Mouse (Mus musculus): ENCODE measurements around the gene Cpm. TPM values are rescaled to one million over a fixed set of nuclear protein-coding genes. Genes with fewer than 3 reads are reported as not detected.
"Not testable (repeated sequence)": the region's sequence is repeated elsewhere in the genome, so short reads cannot be mapped to it uniquely, and the experiment has no call there.

Gene Cpm
- total and polyA plus RNA-seq, 2 experiments from 2014 or later: 2.3 to 2.4 TPM

GRCm38 (mm10) chr10:117584102-117584501, 45.2 kb upstream of the Cpm start:
- Histone ChIP-seq H3K4me2 (ENCODE audit: low read depth, low read length) (no peak overlapping the region), H3K4me1 (ENCODE audit: insufficient read depth, low read length) (no peaks in the 10 kb centered on the region), H3K9me3 (ENCODE audit: low read length) (no peaks in the 10 kb centered on the region), H3K27me3 (ENCODE audit: insufficient read depth, low read length) (no peaks in the 10 kb centered on the region), H3K36me3 (ENCODE audit: insufficient read depth, low read length) (no peaks in the 10 kb centered on the region), H3K9ac (replicated peaks; ENCODE audit: low read length) (no peak overlapping the region), H3K27ac (no peak overlapping the region), H3K4me3 (ENCODE audit: low read length) (no peak overlapping the region)
- WGBS: 74% methylated on average over 3 of the region's 3 CpGs
- ATAC-seq (no peak), DNase-seq (ENCODE audit: low spot score) (no peak)
- TF ChIP-seq CTCF (IDR thresholded peaks at IDR 0.05; ENCODE audit: low read depth): no peak

DNA sequence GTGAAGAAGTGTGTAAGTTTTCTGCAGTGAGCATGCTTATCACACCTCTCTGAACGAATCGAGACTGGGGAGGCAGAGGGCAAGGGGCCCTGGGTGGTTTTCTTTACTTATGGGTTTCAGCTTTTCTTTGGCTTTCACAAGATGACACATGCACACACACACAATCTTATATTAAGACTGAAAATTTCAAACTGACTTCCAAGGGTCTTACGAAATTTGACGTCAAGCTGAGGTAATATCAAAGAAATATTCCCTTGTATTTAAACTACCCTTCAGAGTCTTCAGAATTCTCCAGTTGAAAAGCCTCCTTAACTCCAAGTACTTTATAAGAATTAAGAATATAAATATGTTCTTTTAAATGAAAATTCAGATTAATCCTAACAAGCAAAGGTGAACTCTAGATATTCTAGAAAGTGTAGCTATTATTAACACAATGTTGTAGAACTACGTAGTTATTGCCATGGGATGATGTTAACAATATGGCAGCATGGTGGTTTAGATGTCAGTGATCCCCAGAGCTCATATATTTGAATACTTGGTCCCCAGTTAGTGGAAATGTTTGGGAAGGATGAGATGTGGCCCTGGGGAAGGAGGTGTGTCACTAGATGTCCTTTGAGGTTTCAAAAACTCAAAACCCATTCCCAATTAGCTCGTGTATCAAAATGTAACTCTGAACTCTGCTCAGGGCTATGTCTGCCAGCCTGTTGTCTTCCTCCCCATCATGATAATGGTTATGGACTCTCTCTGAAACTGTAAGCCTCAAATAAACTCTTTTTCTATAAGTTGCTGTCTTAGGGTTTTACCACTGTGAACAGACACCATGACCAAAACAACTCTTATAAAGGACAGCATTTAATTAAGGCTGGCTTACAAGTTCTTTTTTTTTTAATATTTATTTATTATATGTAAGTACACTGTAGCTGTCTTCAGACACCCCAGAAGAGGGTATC, 44.5 kb upstream of the Cpm start:
- no peaks in the 10 kb centered on the region for H3K4me1 ChIP-seq (ENCODE audit: insufficient read depth, low read length)
- H3K27ac ChIP-seq: no peak overlapping the region
- DNase-seq (ENCODE audit: low spot score) (no peak), ATAC-seq (no peak)
- H3K4me2 ChIP-seq (ENCODE audit: low read depth, low read length): no peak overlapping the region
- H3K9me3 ChIP-seq (ENCODE audit: low read length): no peaks in the 10 kb centered on the region
- no peak overlapping the region for H3K4me3 ChIP-seq (ENCODE audit: low read length)
- no peak overlapping the region for H3K9ac ChIP-seq (replicated peaks; ENCODE audit: low read length)
- H3K27me3 ChIP-seq (ENCODE audit: insufficient read depth, low read length): no peaks in the 10 kb centered on the region
- 90% methylated on average over 6 of the region's 6 CpGs for WGBS
- H3K36me3 ChIP-seq (ENCODE audit: insufficient read depth, low read length): no peaks in the 10 kb centered on the region
- no peak for TF ChIP-seq CTCF (IDR thresholded peaks at IDR 0.05; ENCODE audit: low read depth)

DNA sequence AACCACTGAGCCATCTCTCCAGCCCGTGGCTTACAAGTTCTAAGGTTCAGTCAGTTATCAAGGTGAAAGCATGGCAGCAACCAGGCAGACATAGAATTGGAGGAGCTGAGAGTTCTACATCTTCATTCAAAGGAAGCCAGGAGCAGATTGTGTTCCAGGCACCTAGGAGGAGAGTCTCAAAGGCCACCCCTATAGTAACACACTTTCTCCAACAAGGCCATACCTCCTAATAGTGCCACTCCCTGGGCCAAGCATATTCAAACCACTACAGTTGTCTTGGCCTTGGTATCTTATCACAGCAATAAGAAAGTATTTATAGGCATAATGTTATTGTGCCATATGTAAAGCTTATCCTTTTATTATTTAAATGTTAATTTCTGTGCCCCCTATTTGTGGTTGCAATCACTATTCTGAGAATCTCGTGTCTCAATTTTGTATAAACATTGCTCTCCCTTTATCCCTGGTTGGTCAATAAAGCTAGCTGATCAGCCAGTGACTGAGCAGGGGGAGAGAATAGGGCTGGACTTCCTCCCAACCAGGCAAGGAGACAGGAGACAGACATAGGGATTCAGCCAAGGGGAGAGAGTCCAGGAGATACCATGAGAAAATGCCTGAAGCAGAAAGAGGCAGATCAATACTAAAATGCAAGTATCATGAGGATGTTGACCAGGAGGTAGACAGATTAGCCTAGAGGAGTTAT, 43.5 kb upstream of the Cpm start:
- no peak for DNase-seq (ENCODE audit: low spot score)
- no peaks in the 10 kb centered on the region for H3K36me3 ChIP-seq (ENCODE audit: insufficient read depth, low read length)
- no peak for TF ChIP-seq CTCF (IDR thresholded peaks at IDR 0.05; ENCODE audit: low read depth)
- no peaks in the 10 kb centered on the region for H3K4me1 ChIP-seq (ENCODE audit: insufficient read depth, low read length)
- 76% methylated on average over 2 of the region's 2 CpGs for WGBS
- H3K27me3 ChIP-seq (ENCODE audit: insufficient read depth, low read length): no peaks in the 10 kb centered on the region
- no peak overlapping the region for H3K27ac ChIP-seq
- H3K4me2 ChIP-seq (ENCODE audit: low read depth, low read length): no peak overlapping the region
- ATAC-seq: no peak
- no peak overlapping the region for H3K9ac ChIP-seq (replicated peaks; ENCODE audit: low read length)
- H3K9me3 ChIP-seq (ENCODE audit: low read length): no peaks in the 10 kb centered on the region
- no peak overlapping the region for H3K4me3 ChIP-seq (ENCODE audit: low read length)

DNA sequence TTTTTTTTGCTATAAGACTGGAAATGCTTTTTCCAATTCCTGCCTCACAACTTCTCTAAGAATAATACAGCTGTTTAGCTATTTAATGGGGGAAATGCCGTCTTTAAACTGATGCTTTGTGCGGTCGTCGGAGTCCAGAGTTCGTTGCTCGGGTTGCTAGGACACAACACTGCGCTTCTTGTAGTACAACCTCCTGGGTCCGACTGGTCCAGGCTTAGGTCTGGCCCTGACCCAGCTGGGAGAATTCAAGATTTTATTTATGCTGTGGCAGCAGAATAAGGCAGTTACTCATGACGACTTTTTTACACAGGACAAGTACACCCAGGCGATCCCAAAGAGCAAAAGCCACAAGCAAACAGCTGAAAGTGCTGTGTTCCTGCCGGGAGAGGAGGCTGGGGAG, 42.4 kb upstream of the Cpm start:
- no peak overlapping the region for H3K4me2 ChIP-seq (ENCODE audit: low read depth, low read length)
- H3K27ac ChIP-seq: no peak overlapping the region
- no peak overlapping the region for H3K9ac ChIP-seq (replicated peaks; ENCODE audit: low read length)
- H3K4me1 ChIP-seq (ENCODE audit: insufficient read depth, low read length): no peaks in the 10 kb centered on the region
- no peaks in the 10 kb centered on the region for H3K36me3 ChIP-seq (ENCODE audit: insufficient read depth, low read length)
- 25% methylated on average over 11 of the region's 11 CpGs for WGBS
- ATAC-seq (no peak; the same call in 1 of the 2 replicates), DNase-seq (ENCODE audit: low spot score) (peak; percentile 39)
- no peaks in the 10 kb centered on the region for H3K27me3 ChIP-seq (ENCODE audit: insufficient read depth, low read length)
- no peak overlapping the region for H3K4me3 ChIP-seq (ENCODE audit: low read length)
- TF ChIP-seq CTCF (IDR thresholded peaks at IDR 0.05; ENCODE audit: low read depth): no peak
- no peaks in the 10 kb centered on the region for H3K9me3 ChIP-seq (ENCODE audit: low read length)

DNA sequence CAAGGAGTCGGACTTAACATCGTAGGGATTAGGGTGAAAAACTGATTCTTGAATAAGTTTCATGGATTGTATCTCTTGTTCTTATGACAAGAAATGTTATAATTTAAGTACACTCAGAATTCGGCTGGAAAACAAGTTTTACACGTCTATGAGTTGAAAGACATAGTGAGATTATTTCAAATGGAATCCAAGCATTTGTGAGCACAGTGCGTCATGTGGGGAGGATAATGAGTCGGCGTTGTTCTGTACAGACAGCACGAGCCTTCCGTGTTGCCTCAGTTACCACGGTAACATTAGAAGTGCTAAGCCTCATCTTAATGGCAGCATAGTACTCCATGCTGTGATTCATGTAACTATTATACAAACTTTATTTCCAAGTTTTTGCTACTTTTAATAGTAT, 42.0 kb upstream of the Cpm start:
- H3K27me3 ChIP-seq (ENCODE audit: insufficient read depth, low read length): no peaks in the 10 kb centered on the region
- DNase-seq (ENCODE audit: low spot score) (no peak), ATAC-seq (no peak)
- no peak overlapping the region for H3K9ac ChIP-seq (replicated peaks; ENCODE audit: low read length)
- H3K9me3 ChIP-seq (ENCODE audit: low read length): no peaks in the 10 kb centered on the region
- TF ChIP-seq CTCF (IDR thresholded peaks at IDR 0.05; ENCODE audit: low read depth): no peak
- no peak overlapping the region for H3K4me2 ChIP-seq (ENCODE audit: low read depth, low read length)
- H3K36me3 ChIP-seq (ENCODE audit: insufficient read depth, low read length): no peaks in the 10 kb centered on the region
- no peak overlapping the region for H3K27ac ChIP-seq
- no peaks in the 10 kb centered on the region for H3K4me1 ChIP-seq (ENCODE audit: insufficient read depth, low read length)
- H3K4me3 ChIP-seq (ENCODE audit: low read length): no peak overlapping the region
- WGBS: 74% methylated on average over 10 of the region's 10 CpGs

DNA sequence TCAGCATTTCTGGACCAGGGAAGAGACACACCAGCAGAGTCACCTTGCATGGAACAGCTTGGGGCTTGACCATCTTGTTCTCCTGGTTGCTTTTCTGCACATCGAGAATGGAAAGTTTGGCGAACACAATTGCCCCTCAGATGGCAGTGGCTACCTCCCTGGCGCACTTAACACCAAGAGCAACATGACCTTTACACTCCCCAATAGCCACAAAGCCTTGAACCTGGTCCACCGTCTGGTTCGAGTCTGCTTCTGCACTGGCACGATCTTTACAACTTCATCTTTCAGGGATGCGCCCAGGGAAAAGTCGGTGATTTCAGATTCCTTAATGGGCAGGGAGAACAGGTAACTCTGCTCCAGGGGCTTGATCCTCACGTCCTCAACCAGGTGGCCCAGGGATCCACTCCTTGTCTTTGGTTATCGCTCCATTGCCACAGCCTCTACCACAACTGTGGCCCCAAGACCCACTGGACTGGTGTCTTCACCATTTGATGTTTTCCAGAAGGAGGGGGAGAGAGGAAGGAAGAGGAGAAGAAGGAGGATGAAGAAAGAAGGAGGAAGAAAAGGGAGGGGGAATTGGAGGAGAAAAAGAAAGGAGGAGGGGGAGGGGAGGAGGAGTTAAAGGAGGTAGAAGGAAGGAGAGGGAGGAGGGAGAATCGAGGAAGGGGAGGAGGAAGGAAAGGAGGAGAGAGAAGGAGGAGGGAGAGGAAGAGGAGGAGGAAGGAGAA, 40.7 kb upstream of the Cpm start:
- not testable (repeated sequence) for DNase-seq (ENCODE audit: low spot score); H3K36me3 ChIP-seq (ENCODE audit: insufficient read depth, low read length); H3K9me3 ChIP-seq (ENCODE audit: low read length); H3K27ac ChIP-seq; H3K27me3 ChIP-seq (ENCODE audit: insufficient read depth, low read length); H3K4me3 ChIP-seq (ENCODE audit: low read length); H3K4me1 ChIP-seq (ENCODE audit: insufficient read depth, low read length); ATAC-seq; H3K4me2 ChIP-seq (ENCODE audit: low read depth, low read length); H3K9ac ChIP-seq (replicated peaks; ENCODE audit: low read length)
- 90% methylated on average over 11 of the region's 11 CpGs for WGBS

Data from hindbrain, postnatal 0 days (tissue).